Mouse (Mus musculus) liver, embryonic 15.5 days (tissue): ENCODE results near the gene Rusc2. TPM values are rescaled to one million over a fixed set of nuclear protein-coding genes. Genes with fewer than 3 reads are reported as not detected.

ENCODE experiments used
- ATAC-seq: fragments of 200-750 bp; cut with Nextera tagmentation; 2 replicates; pipeline ENCODE4 v1.8.0; 2017; ENCODE audit warnings: moderate number of reproducible peaks, mild to moderate bottlenecking, moderate library complexity; ENCODE audit not compliant: insufficient read depth
- H3K27ac ChIP-seq: fragments of 300-500 bp; sonication (generic); replicated peaks from 2 replicates; pipeline ENCODE4 v1.5.1; 2015; ENCODE audit warnings: mild to moderate bottlenecking, inconsistent platforms
- H3K27me3 ChIP-seq: fragments of 300-500 bp; sonication (generic); 2 replicates; pipeline ENCODE4 v1.6.1; 2015; ENCODE audit warnings: mild to moderate bottlenecking, inconsistent platforms
- H3K36me3 ChIP-seq: fragments of 300-500 bp; sonication (generic); replicated peaks from 2 replicates; pipeline ENCODE4 v1.6.1; 2015; ENCODE audit warnings: moderate library complexity, mild to moderate bottlenecking, inconsistent platforms
- H3K4me1 ChIP-seq: fragments of 300-500 bp; sonication (generic); replicated peaks from 2 replicates; pipeline ENCODE4 v1.6.1; 2015; ENCODE audit warnings: inconsistent platforms
- H3K4me2 ChIP-seq: fragments of 300-500 bp; sonication (generic); 2 replicates; pipeline ENCODE4 v1.6.1; 2015; ENCODE audit warnings: moderate library complexity, mild to moderate bottlenecking, inconsistent platforms
- H3K4me3 ChIP-seq: fragments of 300-500 bp; sonication (generic); replicated peaks from 2 replicates; pipeline ENCODE4 v1.5.1; 2015; ENCODE audit warnings: mild to moderate bottlenecking, inconsistent platforms
- H3K9ac ChIP-seq: fragments of 300-500 bp; sonication (generic); 2 replicates; pipeline ENCODE4 v1.6.1; 2015; ENCODE audit warnings: moderate library complexity, mild to moderate bottlenecking, inconsistent platforms
- H3K9me3 ChIP-seq: fragments of 300-500 bp; sonication (generic); replicated peaks from 2 replicates; pipeline ENCODE4 v1.6.1; 2016; ENCODE audit warnings: inconsistent platforms
- WGBS: fragments of 180-500 bp; shearing (Covaris S2); methylation state at CpG from one replicate; pipeline ENCODE4 v1.1.7; 2015; ENCODE audit warnings: mixed read lengths; ENCODE audit not compliant: insufficient replicate concordance; 5-methylcytosine and 5-hydroxymethylcytosine counted together
- polyA plus RNA-seq: library from polyadenylated mRNA; unstranded; fragments of >200 nt; fragmentation: Nextera tagmentation; extraction: Ambion mirVana; gene quantifications from 2 replicates; pipeline ENCODE4 v1.2.1, GENCODE M21; 2015

The Rusc2 gene
- polyA plus RNA-seq, 1 experiment from 2014 or later = 1.4 TPM

GRCm38 (mm10) chr4:43367295-43367694, 14.5 kb upstream of the Rusc2 start:
- Histone ChIP-seq H3K36me3 (no peaks in the 10 kb centered on the region), H3K4me1 (no peaks in the 10 kb centered on the region), H3K27ac (no peak overlapping the region), H3K4me2 (no peak overlapping the region), H3K9me3 (no peaks in the 10 kb centered on the region), H3K9ac (no peak overlapping the region), H3K27me3 (no peaks in the 10 kb centered on the region), H3K4me3 (no peak overlapping the region)
- 62% methylated on average over 5 of the region's 5 CpGs for WGBS
- no peak for ATAC-seq

- no peak overlapping the region for H3K27ac ChIP-seq
- no peak overlapping the region for H3K4me3 ChIP-seq
- no peaks in the 10 kb centered on the region for H3K36me3 ChIP-seq
- no peaks in the 10 kb centered on the region for H3K9me3 ChIP-seq
- no peaks in the 10 kb centered on the region for H3K4me1 ChIP-seq
- no peak overlapping the region for H3K4me2 ChIP-seq
- no peaks in the 10 kb centered on the region for H3K27me3 ChIP-seq
- no peak overlapping the region for H3K9ac ChIP-seq
- no peak for ATAC-seq
- WGBS = 51% methylated on average over 9 of the region's 9 CpGs
Measured at GRCm38 (mm10) chr4:43367787-43368186, 14.0 kb upstream of the Rusc2 start.

- H3K9ac ChIP-seq = no peak overlapping the region
- H3K9me3 ChIP-seq = no peaks in the 10 kb centered on the region
- H3K27me3 ChIP-seq = no peaks in the 10 kb centered on the region
- H3K27ac ChIP-seq = no peak overlapping the region
- WGBS = 61% methylated on average over 11 of the region's 11 CpGs
- H3K4me1 ChIP-seq = no peaks in the 10 kb centered on the region
- H3K4me3 ChIP-seq = no peak overlapping the region
- no peak for ATAC-seq
- no peak overlapping the region for H3K4me2 ChIP-seq
- H3K36me3 ChIP-seq = no peaks in the 10 kb centered on the region
Measured at GRCm38 (mm10) chr4:43371406-43371805, 10.4 kb upstream of the Rusc2 start.

GRCm38 (mm10) chr4:43372155-43372554, 9.6 kb upstream of the Rusc2 start:
- Histone ChIP-seq H3K27ac (no peak overlapping the region), H3K4me2 (no peak overlapping the region), H3K4me1 (no peaks in the 10 kb centered on the region), H3K36me3 (no peaks in the 10 kb centered on the region), H3K9me3 (no peaks in the 10 kb centered on the region), H3K9ac (no peak overlapping the region), H3K27me3 (no peaks in the 10 kb centered on the region), H3K4me3 (no peak overlapping the region)
- ATAC-seq = no peak
- 31% methylated on average over 4 of the region's 4 CpGs for WGBS

- H3K27me3 ChIP-seq = no peaks in the 10 kb centered on the region
- H3K4me2 ChIP-seq = no peak overlapping the region
- 48% methylated on average over 4 of the region's 4 CpGs for WGBS
- no peaks in the 10 kb centered on the region for H3K4me1 ChIP-seq
- ATAC-seq = no peak
- H3K9ac ChIP-seq = no peak overlapping the region
- H3K36me3 ChIP-seq = no peaks in the 10 kb centered on the region
- no peaks in the 10 kb centered on the region for H3K9me3 ChIP-seq
- H3K4me3 ChIP-seq = no peak overlapping the region
- H3K27ac ChIP-seq = no peak overlapping the region
Measured at GRCm38 (mm10) chr4:43374266-43374665, 7.5 kb upstream of the Rusc2 start.

GRCm38 (mm10) chr4:43379601-43380000, 2.2 kb upstream of the Rusc2 start:
- no peaks in the 10 kb centered on the region for H3K9me3 ChIP-seq
- H3K4me1 ChIP-seq = peaks cover 18% of the 10 kb centered on the region; the same call in 1 of the 2 replicates
- no peak overlapping the region for H3K9ac ChIP-seq
- H3K4me2 ChIP-seq = no peak overlapping the region
- WGBS = 60% methylated on average over 6 of the region's 6 CpGs
- H3K36me3 ChIP-seq = no peaks in the 10 kb centered on the region
- H3K27ac ChIP-seq = no peak overlapping the region
- ATAC-seq = no peak
- H3K4me3 ChIP-seq = no peak overlapping the region
- peaks cover 30% of the 10 kb centered on the region for H3K27me3 ChIP-seq

GRCm38 (mm10) chr4:43380951-43381350, 828 bp upstream of the Rusc2 start:
- peak overlapping the region; percentile 55; the same call in 1 of the 2 replicates for H3K4me3 ChIP-seq
- H3K9ac ChIP-seq = no peak overlapping the region
- ATAC-seq = no peak
- H3K4me2 ChIP-seq = peak overlapping the region; percentile 67
- no peaks in the 10 kb centered on the region for H3K36me3 ChIP-seq
- no peak overlapping the region for H3K27ac ChIP-seq
- no peaks in the 10 kb centered on the region for H3K9me3 ChIP-seq
- H3K27me3 ChIP-seq = peaks cover 30% of the 10 kb centered on the region
- WGBS = 49% methylated on average over 10 of the region's 10 CpGs
- peaks cover 18% of the 10 kb centered on the region; the same call in 1 of the 2 replicates for H3K4me1 ChIP-seq

GRCm38 (mm10) chr4:43382155-43383020, 609 bp downstream of the Rusc2 start:
- Histone ChIP-seq H3K4me1 (peaks cover 18% of the 10 kb centered on the region; the same call in 1 of the 2 replicates), H3K27ac (0 out of 2 replicates have a peak overlapping the region, but pooled peaks have one; percentile 33), H3K9ac (peak overlapping the region; percentile 18; the same call in 1 of the 2 replicates), H3K27me3 (peaks cover 30% of the 10 kb centered on the region), H3K4me3 (peak overlapping the region; percentile 55), H3K4me2 (peak overlapping the region; percentile 67), H3K36me3 (no peaks in the 10 kb centered on the region), H3K9me3 (no peaks in the 10 kb centered on the region)
- 7% methylated on average over 30 of the region's 33 CpGs for WGBS
- no peak for ATAC-seq

GRCm38 (mm10) chr4:43383246-43384082, 1.7 kb downstream of the Rusc2 start:
- peaks cover 30% of the 10 kb centered on the region for H3K27me3 ChIP-seq
- H3K9me3 ChIP-seq = no peaks in the 10 kb centered on the region
- H3K9ac ChIP-seq = no peak overlapping the region
- H3K27ac ChIP-seq = no peak overlapping the region
- H3K4me2 ChIP-seq = no peak overlapping the region
- ATAC-seq = no peak
- H3K4me1 ChIP-seq = peaks cover 18% of the 10 kb centered on the region; the same call in 1 of the 2 replicates
- no peaks in the 10 kb centered on the region for H3K36me3 ChIP-seq
- WGBS = 54% methylated on average over 11 of the region's 11 CpGs
- no peak overlapping the region for H3K4me3 ChIP-seq

GRCm38 (mm10) chr4:43384083-43384460, 2.3 kb downstream of the Rusc2 start:
- WGBS = 53% methylated on average over 5 of the region's 5 CpGs
- H3K27ac ChIP-seq = no peak overlapping the region

GRCm38 (mm10) chr4:43384541-43384940, 2.8 kb downstream of the Rusc2 start:
- Histone ChIP-seq H3K9me3 (no peaks in the 10 kb centered on the region), H3K36me3 (no peaks in the 10 kb centered on the region), H3K4me3 (no peak overlapping the region), H3K9ac (no peak overlapping the region), H3K4me1 (peaks cover 18% of the 10 kb centered on the region; the same call in 1 of the 2 replicates), H3K27ac (no peak overlapping the region), H3K27me3 (peaks cover 30% of the 10 kb centered on the region), H3K4me2 (no peak overlapping the region)
- ATAC-seq = no peak
- 68% methylated on average over 3 of the region's 3 CpGs for WGBS

More at GRCm38 (mm10) chr4:43384083-43384460, 2.3 kb downstream of the Rusc2 start:
- peaks cover 18% of the 10 kb centered on the region; the same call in 1 of the 2 replicates for H3K4me1 ChIP-seq
- no peaks in the 10 kb centered on the region for H3K9me3 ChIP-seq
- H3K9ac ChIP-seq = no peak overlapping the region
- no peak overlapping the region for H3K4me3 ChIP-seq
- no peaks in the 10 kb centered on the region for H3K36me3 ChIP-seq
- H3K27me3 ChIP-seq = peaks cover 30% of the 10 kb centered on the region
- H3K4me2 ChIP-seq = no peak overlapping the region
- ATAC-seq = no peak
